In the genomic region with DNA sequence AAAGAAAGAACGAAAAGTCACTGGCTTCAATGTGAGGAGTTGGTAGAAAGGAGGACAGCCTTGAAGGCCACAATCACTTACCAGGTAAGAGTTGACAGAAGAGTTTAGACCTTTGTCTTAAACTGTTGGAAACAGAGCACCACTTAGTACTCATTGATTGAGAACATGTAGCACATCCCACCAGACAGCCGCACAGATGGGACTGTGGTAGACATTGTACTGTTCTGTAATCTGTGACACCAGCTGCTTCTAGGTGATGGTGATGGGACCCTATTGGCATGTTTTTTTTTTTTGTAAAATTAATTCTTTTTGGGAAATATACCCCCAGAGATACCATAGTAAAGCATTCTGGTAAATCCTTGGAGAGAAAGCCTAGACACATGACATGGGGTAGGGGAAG, we compare ENCODE assay signal across 38 mouse cellular contexts. TPM values are rescaled to one million over a fixed set of nuclear protein-coding genes. Genes with fewer than 3 reads are reported as not detected.
"Had no signal": no experiment of that assay in that cellular context is flagged by ENCODE, and none has a peak within 500 bp of the region (broad histone marks: within the 10 kb centered on the region; RNA-seq: fewer than 3 reads in every experiment).

No protein-coding gene starts in this region.

- H3K27me3 ChIP-seq: embryonic facial prominence, embryonic 12.5 days; embryonic facial prominence, embryonic 13.5 days; embryonic facial prominence, embryonic 15.5 days; forebrain, embryonic 12.5 days; forebrain, embryonic 13.5 days; forebrain, embryonic 15.5 days had no signal

- H3K9ac ChIP-seq: embryonic facial prominence, embryonic 12.5 days; embryonic facial prominence, embryonic 13.5 days; embryonic facial prominence, embryonic 15.5 days; forebrain, embryonic 12.5 days; forebrain, embryonic 13.5 days; forebrain, embryonic 15.5 days; forebrain, postnatal 0 days had no signal

- H3K9me3 ChIP-seq: embryonic facial prominence, embryonic 10.5 days; embryonic facial prominence, embryonic 12.5 days; embryonic facial prominence, embryonic 13.5 days; embryonic facial prominence, embryonic 15.5 days; forebrain, embryonic 10.5 days; forebrain, embryonic 12.5 days; forebrain, embryonic 13.5 days; forebrain, embryonic 15.5 days had no signal

- H3K4me3 ChIP-seq: embryonic facial prominence, embryonic 10.5 days; embryonic facial prominence, embryonic 12.5 days; embryonic facial prominence, embryonic 13.5 days; embryonic facial prominence, embryonic 15.5 days; erythroblast, embryonic 14.5 days; forebrain, embryonic 10.5 days; forebrain, embryonic 12.5 days; forebrain, embryonic 13.5 days; forebrain, embryonic 15.5 days; gastrocnemius, adult 2 months had no signal

- H3K4me1 ChIP-seq: embryonic facial prominence, embryonic 12.5 days; embryonic facial prominence, embryonic 13.5 days; embryonic facial prominence, embryonic 15.5 days; forebrain, embryonic 12.5 days; forebrain, embryonic 13.5 days; forebrain, embryonic 15.5 days had no signal

- H3K27ac ChIP-seq: embryonic facial prominence, embryonic 10.5 days; embryonic facial prominence, embryonic 12.5 days; embryonic facial prominence, embryonic 13.5 days; embryonic facial prominence, embryonic 15.5 days; forebrain, embryonic 10.5 days; forebrain, embryonic 12.5 days; forebrain, embryonic 13.5 days; forebrain, embryonic 15.5 days; gastrocnemius, adult 2 months had no signal

- H3K4me2 ChIP-seq: embryonic facial prominence, embryonic 12.5 days; embryonic facial prominence, embryonic 13.5 days; embryonic facial prominence, embryonic 15.5 days; forebrain, embryonic 12.5 days; forebrain, embryonic 13.5 days; forebrain, embryonic 15.5 days had no signal

- DNase-seq: cerebellum, adult 2 months; cerebellum, adult 8-10 months; cerebellum, adult 9-10 months; cerebellum, adult 9-11 months; cerebellum, postnatal 10 days; cerebellum, postnatal 14 days; cerebellum, postnatal 25 days; cerebellum, postnatal 36 days; embryo, embryonic 11 days; forebrain, postnatal 0 days; gastrocnemius, adult 2 months; gastrocnemius, postnatal 10 days; gastrocnemius, postnatal 14 days; gastrocnemius, postnatal 25 days; gastrocnemius, postnatal 36 days; heart, adult 11 months; heart, adult 18-20 months had no signal

- ATAC-seq: forebrain, embryonic 13.5 days; forebrain, embryonic 14.5 days; forebrain, embryonic 15.5 days; forebrain, embryonic 16.5 days; forebrain, postnatal 0 days had no signal

RNA-seq across cellular contexts. Expression of a gene that starts 54.0 kb away (rescaled TPM):
- total RNA-seq: common myeloid progenitor, adult 5-6 weeks; gastrocnemius, adult 18-20 months; gastrocnemius, adult 2 months; gastrocnemius, adult 8-10 months; gastrocnemius, postnatal 10 days; gastrocnemius, postnatal 14 days; gastrocnemius, postnatal 25 days; gastrocnemius, postnatal 36 days; gastrocnemius, postnatal 4 days; granulocyte monocyte progenitor cell, adult 5-6 weeks; heart, adult 18-20 months had no signal
- polyA plus RNA-seq: embryonic facial prominence, embryonic 10.5 days; embryonic facial prominence, embryonic 11.5 days; embryonic facial prominence, embryonic 12.5 days; embryonic facial prominence, embryonic 13.5 days; embryonic facial prominence, embryonic 14.5 days; embryonic facial prominence, embryonic 15.5 days; erythroblast, embryonic 14.5 days; forebrain, embryonic 10.5 days; forebrain, embryonic 11.5 days; forebrain, embryonic 12.5 days; forebrain, embryonic 13.5 days; forebrain, embryonic 14.5 days; frontal cortex, adult 2 months; gonadal fat pad, adult 2 months had no signal
